ENCODE assay signal across 8 mouse cellular contexts in genomic region chr12:100198967-100199660, GRCm38 (mm10). TPM values are rescaled to one million over a fixed set of nuclear protein-coding genes. Genes with fewer than 3 reads are reported as not detected.
DNase-seq lines count a peak whose midpoint lies in the region; ATAC-seq lines count a peak whose summit lies in the region.

Gene Calm1, plus strand, starts transcription at chr12:100199435.

- H3K9me3 ChIP-seq in hindbrain, embryonic 13.5 days = no peaks in the 10 kb centered on the region

- H3K4me2 ChIP-seq in hindbrain, embryonic 13.5 days = peak within 1 kb of the TSS; percentile 92

- peaks cover 15% of the 10 kb centered on the region for H3K36me3 ChIP-seq in hindbrain, embryonic 13.5 days

- peak; percentile 88 for ATAC-seq in hindbrain, embryonic 13.5 days (ENCODE audit: low FRiP score)

- H3K9ac ChIP-seq in hindbrain, embryonic 13.5 days = peak within 1 kb of the TSS; percentile 98

- DNase-seq in T-cell, adult 2 months (ENCODE audit: low spot score) = peak; percentile 91
- DNase-seq in cerebellum, postnatal 25 days = peak; percentile 98
- peak; percentile 87 to 94 for DNase-seq in frontal cortex, postnatal 25 days (ENCODE audit: low spot score in 2 of 2)
- DNase-seq in layer of hippocampus, postnatal 36 days = peak; percentile 95
- DNase-seq in lung, postnatal 36 days = peak; percentile 93
- DNase-seq in retina, embryonic 14.5 days (ENCODE audit: low spot score) = peak; percentile 95
- peak; percentile 94 to 95 for DNase-seq in thymus, postnatal 36 days

- under 1% methylated on average over 58 of the region's 58 CpGs for WGBS in hindbrain, embryonic 13.5 days

- H3K27ac ChIP-seq in hindbrain, embryonic 13.5 days = peak within 1 kb of the TSS; percentile 93

- peaks cover 3% of the 10 kb centered on the region; the same call in 1 of the 2 replicates for H3K27me3 ChIP-seq in hindbrain, embryonic 13.5 days

- H3K4me1 ChIP-seq in hindbrain, embryonic 13.5 days (replicated peaks) = peaks cover 33% of the 10 kb centered on the region

- H3K4me3 ChIP-seq in hindbrain, embryonic 13.5 days = peak within 1 kb of the TSS; percentile 99

RNA-seq across cellular contexts. Expression of gene Calm1, which starts in this region (rescaled TPM):
- polyA plus RNA-seq in hindbrain, embryonic 13.5 days (2015; fragmentation: Nextera tagmentation; extraction: Ambion mirVana) = 2,269 and 2,272 TPM in 2 replicates
- 1,000 to 10,000 TPM; 2,038 to 2,139 TPM for total RNA-seq in layer of hippocampus, postnatal 36 days (2021)

Comparison
In these comparisons a context has a peak if more than half of its experiments do, and no peak if none do; other contexts are left out.
1. Peak in every context shown above with its lines: DNase-seq, ATAC-seq, H3K4me3 ChIP-seq and H3K27ac ChIP-seq.